Mouse (Mus musculus): ENCODE measurements around the gene Cntrob.

DNA sequence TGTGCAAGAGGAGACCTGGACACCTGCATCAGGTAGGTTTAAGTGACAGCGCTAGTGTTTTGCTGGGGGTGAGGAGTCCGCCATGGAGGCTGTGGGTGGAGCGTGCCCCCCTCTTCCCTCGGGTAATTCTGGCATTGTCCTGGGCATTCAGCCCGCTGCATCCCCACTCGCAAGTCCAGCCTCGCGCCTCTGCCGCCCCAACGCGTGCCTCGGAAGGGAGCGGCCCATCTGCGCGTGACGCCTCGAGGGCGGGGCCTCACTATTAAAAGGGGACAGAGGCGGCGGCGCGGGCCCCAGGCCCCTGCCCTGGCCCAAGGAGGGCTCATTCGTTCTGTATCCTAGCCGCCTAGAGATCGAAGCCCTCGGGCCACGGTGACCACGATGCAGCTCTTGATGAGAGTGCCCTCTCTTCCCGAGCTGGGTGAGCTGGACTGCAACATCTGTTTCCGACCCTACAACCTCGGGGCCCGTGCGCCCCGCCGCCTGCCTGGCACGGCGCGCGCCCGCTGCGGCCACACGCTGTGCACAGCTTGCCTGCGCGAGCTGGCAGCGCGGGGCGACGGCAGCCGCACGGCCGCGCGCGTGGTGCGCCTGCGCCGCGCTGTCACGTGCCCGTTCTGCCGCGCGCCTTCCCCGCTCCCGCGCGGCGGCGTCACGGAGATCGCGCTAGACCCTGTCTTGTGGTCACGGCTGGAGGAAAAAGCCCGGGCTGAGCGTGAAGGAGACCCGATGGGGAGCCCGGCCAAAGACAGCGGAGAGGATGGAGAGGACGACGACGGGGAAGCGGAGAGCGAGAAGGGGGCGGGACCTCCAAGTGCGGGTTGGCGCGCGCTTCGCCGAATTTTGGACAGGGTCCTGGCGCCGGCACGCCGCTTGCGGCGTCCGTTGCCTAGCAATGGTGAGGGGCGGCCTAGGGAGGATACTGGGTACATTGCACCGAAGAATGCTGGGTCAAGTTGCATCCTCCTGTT is 16.9 kb upstream of the Cntrob start, which contains the start of gene Rnf227:
- no peak for TF ChIP-seq CTCF (IDR thresholded peaks at IDR 0.05; ENCODE audit: low read depth)
- no peak for TF ChIP-seq EP300 (IDR thresholded peaks at IDR 0.05; ENCODE audit: low read depth)

Data from liver, postnatal 0 days (tissue).